Mouse (Mus musculus) forelimb bud, embryonic 11.5 days (tissue): ENCODE data around the gene Snrpc.

Experiments used
- DNase-seq: peaks from one replicate; pipeline ENCODE4 v3.0.0-alpha.2; 2012; ENCODE audit warnings: low read depth, low spot score

Gene Snrpc

GRCm38 (mm10) chr17:27819521-27819970, 18.4 kb upstream of the Snrpc start:
- no peak for DNase-seq

- DNase-seq, result no peak
Observed at GRCm38 (mm10) chr17:27819971-27820567, 17.9 kb upstream of the Snrpc start.

GRCm38 (mm10) chr17:27820568-27821406, 17.2 kb upstream of the Snrpc start, which contains the start of gene D17Wsu92e:
Gene D17Wsu92e (minus strand): TSS chr17:27820648.
- DNase-seq, result peak; percentile 100

DNA sequence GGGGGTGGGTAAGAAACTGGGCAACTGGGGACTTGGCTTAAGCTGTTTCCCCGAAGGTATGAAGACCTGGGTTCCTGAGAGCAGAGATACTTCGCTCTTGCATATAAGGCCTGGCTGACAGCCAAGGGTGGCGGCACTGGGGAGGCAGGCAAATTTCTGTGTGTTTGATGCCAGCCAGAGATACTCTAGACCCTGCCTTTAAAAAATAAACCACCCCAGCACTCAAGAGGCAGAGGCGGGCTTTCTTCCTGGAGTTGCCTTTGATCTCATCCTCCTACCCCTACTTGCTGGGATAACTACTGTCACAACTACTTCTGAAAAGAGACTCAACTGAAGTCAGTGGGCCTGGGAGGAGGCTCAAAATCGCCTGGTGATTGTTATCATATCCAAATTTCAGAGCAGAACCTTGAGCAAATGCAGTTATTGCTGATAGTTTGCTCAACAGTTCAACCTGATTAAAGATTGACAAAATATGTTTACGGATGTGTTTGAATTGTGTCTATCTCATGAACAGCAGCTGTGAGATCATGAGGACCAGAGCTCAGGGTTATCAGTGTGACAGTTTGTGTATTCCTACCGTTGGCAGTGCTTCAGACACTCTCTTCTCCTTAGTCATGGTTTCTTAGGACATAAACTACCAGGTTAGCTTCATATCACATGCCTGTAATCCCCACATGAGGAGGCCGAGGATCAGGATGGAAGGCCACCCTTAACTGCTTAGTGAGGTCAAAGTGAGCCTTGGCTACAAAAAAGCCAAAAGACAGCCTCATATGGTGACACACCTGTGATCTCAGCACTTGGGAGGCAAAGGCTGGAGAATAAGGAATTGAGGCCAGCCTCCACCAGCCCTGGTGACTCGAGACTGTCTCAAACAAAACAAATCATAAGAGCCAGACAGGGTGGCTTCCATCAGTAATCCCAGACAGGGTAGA, 16.3 kb upstream of the Snrpc start:
- no peak for DNase-seq

DNA sequence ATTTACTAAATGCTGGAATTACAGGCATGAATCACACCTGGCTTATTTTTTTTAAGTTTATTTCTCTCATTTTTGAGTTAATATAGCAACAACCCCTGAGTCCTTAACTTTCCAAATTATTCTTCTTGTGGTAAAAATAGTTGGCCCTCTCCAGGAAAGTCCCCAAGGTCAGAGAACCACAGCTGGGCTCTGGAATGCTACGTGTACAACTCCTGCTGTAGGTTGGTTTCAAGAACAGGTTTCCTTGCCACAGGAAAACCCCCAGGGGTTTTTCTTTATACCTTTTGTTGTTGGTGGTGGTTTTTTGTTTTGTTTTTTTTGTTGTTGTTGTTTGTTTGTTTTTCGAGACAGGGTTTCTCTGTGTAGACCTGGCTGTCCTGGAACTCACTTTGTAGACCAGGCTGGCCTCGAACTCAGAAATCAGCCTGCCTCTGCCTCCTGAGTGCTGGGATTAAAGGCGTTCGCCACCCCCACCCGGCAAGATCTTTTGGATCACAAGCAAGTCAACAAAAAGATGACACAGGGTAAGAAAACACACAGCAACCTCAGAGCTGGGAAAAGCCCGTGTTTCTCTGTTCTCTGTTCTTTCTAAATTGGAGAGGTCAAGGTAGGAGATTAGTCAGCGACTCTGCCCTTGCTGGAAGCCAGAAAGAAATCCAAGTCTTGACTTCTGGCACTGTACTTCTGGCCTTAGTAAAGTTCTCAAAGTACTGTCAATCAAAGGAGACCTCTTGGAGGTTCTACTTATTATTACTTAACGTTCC, 14.6 kb upstream of the Snrpc start:
- DNase-seq, result no peak

GRCm38 (mm10) chr17:27824941-27825340, 13.0 kb upstream of the Snrpc start:
- DNase-seq, result no peak

- DNase-seq, result no peak
Observed at GRCm38 (mm10) chr17:27825539-27825938, 12.4 kb upstream of the Snrpc start.

- DNase-seq, result peak; percentile 52
Observed at GRCm38 (mm10) chr17:27825984-27826905, 11.7 kb upstream of the Snrpc start.

GRCm38 (mm10) chr17:27826908-27827383, 11.0 kb upstream of the Snrpc start:
- no peak for DNase-seq

DNA sequence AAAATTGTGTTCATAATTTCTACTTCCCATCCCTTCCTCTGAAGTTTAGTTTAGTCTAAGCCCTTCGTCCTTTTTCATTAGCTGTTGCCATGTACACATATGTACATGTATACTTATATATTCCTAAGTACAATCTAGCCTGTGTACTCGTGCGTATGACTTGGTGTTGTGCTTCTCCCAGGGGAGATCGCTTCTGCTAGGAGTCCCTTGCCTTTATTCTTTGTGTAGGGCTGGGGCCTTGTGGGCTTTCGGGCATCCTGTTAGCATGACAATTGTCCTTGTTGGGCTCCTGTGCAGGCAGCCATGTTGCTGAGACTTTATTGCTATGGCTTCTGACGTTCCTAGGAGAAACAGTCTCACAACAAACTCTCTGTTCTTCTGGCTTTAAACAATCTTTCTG, 10.4 kb upstream of the Snrpc start:
- DNase-seq, result no peak

DNA sequence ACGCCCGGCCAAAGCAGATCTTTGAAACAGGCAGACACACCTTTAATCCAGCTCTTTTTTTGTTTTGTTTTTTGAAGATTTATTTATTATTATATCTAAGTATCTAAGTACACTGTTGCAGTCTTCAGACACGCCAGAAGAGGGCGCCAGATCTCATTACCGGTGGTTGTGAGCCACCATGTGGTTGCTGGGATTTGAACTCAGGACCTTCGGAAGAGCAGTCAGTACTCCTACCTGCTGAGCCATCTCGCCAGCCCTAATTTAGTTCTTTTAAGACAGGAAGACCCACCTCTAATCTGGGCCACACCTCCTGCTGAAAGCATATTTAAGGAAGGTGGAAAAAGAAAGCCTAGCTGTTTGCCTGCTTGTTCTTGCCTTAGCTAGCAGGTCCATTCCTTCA, 7.5 kb upstream of the Snrpc start:
- no peak for DNase-seq

- peak; percentile 94 for DNase-seq
Observed at GRCm38 (mm10) chr17:27839469-27840252, 1.7 kb downstream of the Snrpc start.

DNA sequence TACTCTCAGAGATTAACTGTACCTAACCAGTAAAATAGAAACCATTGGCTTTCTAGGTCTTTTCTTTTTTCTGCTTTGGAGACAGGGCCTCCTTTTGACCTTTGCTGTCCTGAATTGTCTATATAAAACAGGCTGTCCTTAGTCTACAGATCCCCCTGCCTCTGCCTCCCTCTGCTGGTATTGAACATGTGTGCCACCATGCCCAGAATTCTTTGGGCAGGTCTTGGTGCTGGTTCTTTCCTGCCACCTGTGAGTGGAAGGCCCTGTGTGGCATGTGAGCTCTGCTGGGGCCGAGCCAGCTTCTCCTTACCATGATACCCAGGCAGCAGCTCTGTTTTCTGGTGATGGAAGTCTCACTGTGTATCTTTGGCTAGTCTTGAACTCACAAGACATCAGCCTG, 10.4 kb downstream of the Snrpc start:
- no peak for DNase-seq

GRCm38 (mm10) chr17:27851076-27851475, 13.1 kb downstream of the Snrpc start:
- no peak for DNase-seq

GRCm38 (mm10) chr17:27856265-27856797, 18.4 kb downstream of the Snrpc start, which contains the start of gene Uhrf1bp1:
Gene Uhrf1bp1 (plus strand): TSS chr17:27856441.
- DNase-seq, result peak; percentile 74

GRCm38 (mm10) chr17:27856798-27857648, 19.1 kb downstream of the Snrpc start:
- DNase-seq, result peak; percentile 45

- DNase-seq, result no peak
Observed at GRCm38 (mm10) chr17:27857649-27858475, 19.9 kb downstream of the Snrpc start.
